Mouse (Mus musculus) cerebellum, adult 8-10 months (tissue): ENCODE measurements around the gene Tbc1d20.

Experiments used
- DNase-seq: peaks from one replicate; pipeline ENCODE4 v3.0.0; 2022

Gene Tbc1d20

DNA sequence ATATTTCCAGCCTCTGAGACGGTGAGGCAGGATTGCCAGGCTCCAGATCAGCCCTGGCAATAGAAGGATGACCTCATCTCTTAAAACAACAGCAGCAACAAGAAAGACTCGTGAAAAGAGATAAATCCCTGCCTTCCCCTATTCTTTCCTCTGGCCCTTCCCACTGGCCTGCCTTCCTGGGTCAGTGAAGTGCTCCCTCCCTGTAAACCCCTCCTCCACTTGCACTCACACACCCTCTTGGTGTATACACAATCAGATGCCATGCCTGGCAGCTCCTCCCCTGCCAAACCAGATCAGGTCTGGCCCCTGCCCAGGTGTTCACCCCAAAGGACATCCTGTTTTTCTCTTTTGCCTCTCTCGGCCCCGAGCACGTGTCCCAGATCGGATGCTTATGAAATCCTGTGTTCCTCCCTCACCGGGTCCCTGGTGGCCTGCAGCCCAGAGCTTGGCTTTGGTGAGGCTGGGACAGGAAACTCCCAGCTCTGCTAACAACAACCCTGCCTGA, 66.7 kb downstream of the Tbc1d20 start:
- DNase-seq: no peak

DNA sequence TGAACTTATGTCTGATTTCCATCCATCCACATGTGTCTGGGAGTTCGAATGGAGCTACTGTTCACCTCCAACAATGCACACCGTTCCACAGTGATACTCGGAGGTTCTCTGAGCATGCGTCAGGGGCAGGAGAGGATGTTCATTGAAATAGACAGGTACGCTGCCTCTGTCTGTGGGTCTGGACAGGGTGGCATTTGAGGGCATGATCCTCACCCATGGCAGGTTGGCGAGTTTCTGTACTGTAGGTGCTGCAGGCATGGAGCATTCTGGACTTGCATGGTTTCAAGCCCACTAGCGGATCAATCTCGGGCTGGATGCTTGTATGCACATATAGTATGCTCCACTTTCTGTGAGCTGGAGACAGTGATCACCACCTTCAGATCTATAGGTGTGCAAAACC, 67.6 kb downstream of the Tbc1d20 start:
- DNase-seq: no peak
